Mouse (Mus musculus) cerebellum, postnatal 14 days (tissue): ENCODE measurements at regions not wholly inside any gene's neighbourhood (a gene's known extent, or its start where the extent isn't known, plus 50 kb on each side); places are given as distances from the start of the nearest gene placed in this dataset.

Source experiments
- DNase-seq, 2 experiments: peaks; one replicate each; pipeline ENCODE4 v3.0.0; 2021; ENCODE audit warnings: mixed read lengths in 2 of 2

- no peak for DNase-seq
Observed at GRCm38 (mm10) chr6:52368734-52369412, 55.6 kb downstream of the Evx1 start.

- no peak for DNase-seq
Observed at GRCm38 (mm10) chr6:52370806-52371360, 57.6 kb downstream of the Evx1 start.

- DNase-seq, result no peak
Observed at GRCm38 (mm10) chr6:52379146-52379545, 65.8 kb downstream of the Evx1 start.

DNA sequence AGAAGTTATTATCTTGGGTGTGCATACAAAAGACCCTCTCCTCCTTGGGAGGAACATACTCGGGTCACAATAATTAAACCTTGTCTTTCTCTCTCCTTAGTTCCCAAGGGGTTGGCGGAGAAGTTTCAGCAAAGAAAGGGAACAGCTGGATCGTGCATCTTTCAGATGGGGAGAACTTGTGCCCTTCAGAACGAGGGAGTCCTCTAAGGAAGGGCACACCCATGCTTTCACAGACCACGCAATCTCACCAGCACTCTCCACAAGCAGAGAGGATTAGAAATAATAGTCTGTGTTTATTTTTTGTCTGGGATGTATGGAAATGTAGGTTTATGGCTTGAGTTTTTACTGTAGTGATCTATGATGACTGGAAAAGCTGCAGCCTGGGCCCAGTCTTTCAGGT lies 66.3 kb downstream of the Evx1 start:
- DNase-seq, result no peak

GRCm38 (mm10) chr6:52385044-52385443 lies 71.7 kb downstream of the Evx1 start:
- DNase-seq, result no peak

- no peak for DNase-seq
Observed at GRCm38 (mm10) chr6:52401404-52401803, 88.1 kb downstream of the Evx1 start.

- DNase-seq, result no peak
Observed at GRCm38 (mm10) chr6:52409991-52410390, 96.7 kb downstream of the Evx1 start.

DNA sequence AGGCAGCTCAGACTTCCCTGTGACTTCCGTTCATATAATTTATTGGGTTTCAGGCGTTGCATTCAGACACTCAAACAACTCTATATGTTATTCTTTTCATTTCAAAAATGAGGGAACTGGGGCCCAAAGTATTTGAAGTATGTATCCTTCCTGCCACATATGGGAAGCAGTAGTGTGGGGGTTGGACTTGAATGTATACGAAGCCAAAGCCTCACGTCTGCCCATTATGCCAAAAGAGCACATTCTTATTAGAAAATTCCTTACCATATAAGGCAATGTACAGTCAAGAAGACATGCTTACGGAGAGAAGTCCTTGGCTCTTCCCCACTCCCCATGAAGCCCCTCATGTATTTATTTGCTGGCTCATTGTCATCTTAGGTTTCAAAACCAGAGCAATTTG lies 97.4 kb downstream of the Evx1 start:
- DNase-seq, result no peak

DNA sequence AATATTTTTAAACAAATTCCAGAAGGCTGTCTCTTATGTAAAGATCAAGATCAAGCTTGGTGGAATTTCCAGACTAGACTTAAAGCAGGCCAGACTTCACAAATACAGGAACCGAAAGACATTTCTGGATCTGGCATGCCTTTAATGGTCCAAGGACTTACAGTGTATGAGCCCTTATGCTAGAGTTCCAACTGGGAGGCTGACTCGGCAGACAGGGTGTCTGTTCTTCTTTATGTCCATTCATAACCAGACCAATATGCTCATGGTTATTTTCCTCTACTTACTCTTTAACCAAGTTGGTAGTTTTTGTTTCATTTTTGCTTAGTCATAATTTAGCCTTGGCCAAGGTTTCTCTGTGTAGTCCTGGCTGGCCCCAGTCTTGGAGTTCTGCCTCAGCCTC lies 98.0 kb downstream of the Evx1 start:
- no peak for DNase-seq

- no peak for DNase-seq
Observed at GRCm38 (mm10) chr6:52413639-52414038, 100.3 kb downstream of the Evx1 start.

DNA sequence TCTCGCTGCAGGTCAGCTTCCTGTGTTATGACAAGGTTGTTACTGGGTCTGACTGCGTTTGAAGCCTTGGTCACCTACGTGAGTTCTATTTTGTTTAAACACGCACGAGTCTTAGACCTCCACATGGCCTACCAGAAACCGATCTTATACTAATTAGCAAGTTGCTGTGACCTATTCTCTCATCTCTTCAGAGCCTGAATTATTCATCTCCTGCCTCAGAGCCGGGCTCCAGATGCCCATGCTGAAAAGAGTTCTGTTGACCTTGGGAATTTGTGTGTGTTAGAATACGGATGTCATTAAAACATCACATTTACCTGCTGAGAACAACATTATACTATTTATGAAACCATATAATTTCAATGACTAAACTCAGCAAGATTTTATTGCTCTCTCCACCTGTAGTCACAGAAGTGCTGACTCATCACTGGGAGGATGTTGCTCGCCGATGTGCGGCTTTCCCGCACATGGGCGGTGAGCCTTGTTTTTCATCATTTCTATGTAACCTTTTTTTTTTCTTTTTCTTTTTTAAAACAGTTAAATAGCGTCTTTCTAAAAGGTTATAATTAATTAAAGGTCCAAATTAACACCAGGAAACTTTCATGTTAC lies 102.1 kb downstream of the Evx1 start:
- DNase-seq, result no peak

DNA sequence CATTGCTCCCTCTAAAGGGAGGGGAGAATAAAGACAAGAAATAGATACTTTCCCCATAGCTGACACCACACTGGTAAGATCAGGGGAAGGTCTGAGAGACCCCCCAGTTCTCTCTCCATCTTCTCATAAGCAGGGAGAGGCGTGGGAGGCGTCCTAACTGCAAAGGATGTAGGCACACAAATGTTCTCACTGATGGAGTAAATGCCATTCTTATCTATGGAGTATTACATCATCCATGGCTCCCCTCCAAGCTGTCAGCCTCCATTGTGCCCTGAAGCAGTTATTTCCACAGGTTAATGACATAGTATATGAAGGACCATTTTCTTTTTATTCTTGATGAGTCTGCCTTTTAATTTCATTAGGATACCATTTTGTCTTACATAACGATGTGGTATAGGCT lies 103.2 kb downstream of the Evx1 start:
- no peak for DNase-seq

DNA sequence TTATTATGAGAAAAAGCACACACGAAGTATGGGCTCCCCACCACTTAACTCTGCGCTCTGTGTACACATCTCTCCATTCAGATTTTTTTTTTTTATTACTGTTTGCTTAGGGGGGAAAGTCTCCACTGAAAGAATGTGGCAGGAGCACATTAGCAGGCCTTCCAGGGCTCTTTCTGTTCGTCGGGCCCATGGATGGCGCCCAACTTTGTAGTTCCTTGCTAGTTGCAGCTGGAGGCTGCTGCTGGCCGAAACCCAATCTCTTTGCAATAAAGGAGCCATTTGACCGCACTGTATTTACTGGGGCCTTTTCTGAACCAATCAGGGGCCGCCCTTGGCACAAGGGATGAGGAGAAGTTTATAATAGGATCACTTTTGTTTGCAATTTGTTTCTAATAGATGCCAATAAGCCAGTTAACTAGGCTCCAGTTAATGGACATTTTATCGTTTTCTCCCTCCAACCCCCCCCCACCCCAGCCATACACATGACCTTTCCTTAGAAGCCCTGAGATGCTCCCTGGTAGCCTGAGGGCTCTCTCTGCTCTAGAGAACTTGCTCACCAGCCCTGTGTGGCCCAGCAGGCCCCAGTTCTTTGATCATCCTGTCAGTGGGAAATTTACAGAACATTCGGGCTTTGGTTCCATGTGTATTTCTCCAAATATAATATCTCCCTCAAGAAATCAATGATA lies 104.3 kb downstream of the Evx1 start:
- DNase-seq, result peak in 1 of 2 experiments; percentile 4

DNA sequence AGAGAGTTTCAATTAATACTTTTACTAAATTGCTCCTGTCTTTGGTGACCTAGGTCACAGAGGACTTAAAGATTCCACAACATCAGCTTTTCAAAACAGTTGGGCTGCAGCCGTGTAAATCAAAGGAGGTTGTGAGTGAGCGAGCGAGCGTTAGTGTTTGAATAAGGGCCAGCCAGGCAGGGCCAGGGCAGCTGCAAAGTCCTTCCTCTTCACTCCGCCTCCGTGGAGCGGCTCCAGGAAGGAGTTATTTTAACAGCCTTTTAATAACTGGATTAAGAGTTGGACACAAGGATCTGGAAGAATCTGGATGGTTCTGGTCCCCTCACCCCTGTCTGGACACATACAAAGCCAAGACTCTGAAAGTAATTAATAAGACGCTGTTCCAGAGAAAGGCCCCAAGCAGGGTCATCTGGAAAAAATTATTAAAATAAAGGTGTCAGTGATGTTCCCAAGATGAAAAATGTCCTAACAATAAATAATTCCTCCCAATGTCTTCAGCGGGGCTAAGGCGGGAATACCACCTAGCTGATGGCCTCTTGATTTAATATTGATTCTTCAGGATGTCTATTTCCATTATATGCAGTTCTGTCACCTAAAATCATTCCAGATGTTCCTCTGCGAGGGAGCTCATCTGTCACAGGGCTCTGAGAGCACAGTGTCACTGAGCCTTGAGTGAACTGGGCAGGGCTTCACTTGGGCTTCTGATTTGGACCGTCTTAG lies 105.3 kb downstream of the Evx1 start:
- no peak for DNase-seq

GRCm38 (mm10) chr6:52420276-52420970 lies 107.1 kb downstream of the Evx1 start:
- no peak for DNase-seq

- no peak for DNase-seq
Observed at GRCm38 (mm10) chr6:52421771-52422170, 108.5 kb downstream of the Evx1 start.

DNA sequence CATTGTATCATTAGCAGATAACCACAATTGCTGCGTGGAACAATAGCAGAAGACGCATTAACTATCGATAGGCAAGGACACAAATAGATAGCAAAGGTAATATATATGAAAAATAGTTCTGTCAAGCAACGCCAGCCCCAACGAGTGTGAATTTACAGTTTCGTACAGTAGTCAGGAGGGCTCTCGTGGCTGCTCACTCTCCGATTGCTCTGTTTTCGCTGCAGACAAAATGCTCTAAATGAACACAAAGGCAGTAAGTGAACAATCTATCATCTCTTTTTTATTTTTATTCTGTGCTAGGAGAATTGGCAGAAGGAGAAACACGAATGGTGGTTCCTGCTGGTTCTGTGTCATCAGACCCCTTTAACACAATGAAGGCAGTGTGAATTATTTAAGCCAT lies 109.4 kb downstream of the Evx1 start:
- DNase-seq, result no peak

DNA sequence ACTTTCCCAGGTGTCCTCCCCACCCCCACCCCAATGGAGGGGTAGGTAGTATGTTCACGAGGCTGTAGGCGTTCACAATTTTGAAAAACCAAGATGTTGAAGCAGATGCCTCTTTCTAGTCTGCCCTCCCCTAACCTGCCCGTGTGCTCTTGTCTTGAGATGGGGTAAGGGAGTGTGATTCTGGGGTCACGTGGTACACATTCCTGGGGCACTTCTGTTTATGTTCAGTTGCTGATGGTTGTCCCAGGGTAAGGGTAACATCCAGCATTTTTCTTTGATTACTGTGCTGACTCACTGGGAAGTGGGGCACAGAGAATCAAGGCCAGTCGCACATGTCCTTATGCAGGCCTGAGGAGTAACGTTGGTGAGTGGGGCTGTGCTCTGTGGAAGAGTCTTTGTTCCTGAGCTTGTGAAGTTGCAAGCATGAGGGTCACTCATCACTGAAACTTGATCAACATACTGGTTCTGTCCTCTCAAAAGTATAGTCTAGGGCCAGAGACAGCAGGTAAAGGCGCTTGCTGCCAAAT lies 110.3 kb downstream of the Evx1 start:
- DNase-seq, result no peak

GRCm38 (mm10) chr6:52424440-52424839 lies 111.1 kb downstream of the Evx1 start:
- no peak for DNase-seq

DNA sequence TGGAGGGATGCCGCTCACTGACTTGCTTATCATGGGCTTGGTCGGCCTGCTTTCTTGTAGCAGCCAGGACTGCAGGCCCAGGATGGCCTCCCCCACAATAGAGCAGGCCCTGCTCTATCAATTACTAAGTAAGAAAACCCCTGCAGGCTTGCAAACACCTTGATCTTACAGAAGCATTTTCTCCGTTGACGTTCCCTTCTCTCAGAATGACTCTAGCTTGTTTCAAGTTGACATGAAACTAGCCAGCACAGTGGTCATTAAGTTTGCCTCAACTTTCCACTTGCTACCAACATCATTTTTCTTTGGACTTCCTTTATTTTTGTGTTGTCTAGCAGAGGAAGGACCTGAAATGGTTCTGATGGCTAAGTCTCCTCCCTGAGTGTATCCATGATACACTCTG lies 111.8 kb downstream of the Evx1 start:
- no peak for DNase-seq

GRCm38 (mm10) chr6:52428489-52429203 lies 115.3 kb downstream of the Evx1 start:
- peak in 1 of 2 experiments; percentile 16 for DNase-seq

- DNase-seq, result no peak
Observed at GRCm38 (mm10) chr6:52429204-52429552, 115.9 kb downstream of the Evx1 start.
